Mouse (Mus musculus) embryonic facial prominence, embryonic 10.5 days (tissue): Measurements from ENCODE around the gene Tmco2. TPM values are rescaled to one million over a fixed set of nuclear protein-coding genes. Genes with fewer than 3 reads are reported as not detected.

Experiments used
- polyA plus RNA-seq: library from polyadenylated mRNA; unstranded; fragments of >200 nt; fragmentation: Nextera tagmentation; extraction: Ambion mirVana; gene quantifications from 2 replicates; pipeline ENCODE4 v1.2.1, GENCODE M21; 2016

Tmco2 gene
- polyA plus RNA-seq, 1 experiment from 2014 or later, result not detected

Other genes with a start within 250 kb of the Tmco2 start
- 36.0 and 41.5 TPM in 2 replicates for gene Exo5, start 184.2 kb downstream of the Tmco2 start, polyA plus RNA-seq
- gene Zfp69, start 157.5 kb downstream of the Tmco2 start, polyA plus RNA-seq, result 11.0 and 11.8 TPM in 2 replicates
- 14.0 and 14.3 TPM in 2 replicates for gene Smap2, start 92.0 kb downstream of the Tmco2 start, polyA plus RNA-seq
- gene Col9a2, start 69.8 kb downstream of the Tmco2 start, polyA plus RNA-seq, result 5.1 and 6.0 TPM in 2 replicates
- 26.8 and 31.0 TPM in 2 replicates for gene Zmpste24, start 11.0 kb downstream of the Tmco2 start, polyA plus RNA-seq
- 28.0 and 30.7 TPM in 2 replicates for gene Rlf, start 105.9 kb upstream of the Tmco2 start, polyA plus RNA-seq
- gene Gm12888, start 215.7 kb upstream of the Tmco2 start, polyA plus RNA-seq, result not detected in 2 replicates